10 mouse cellular contexts compared by ENCODE assay signal in the genomic region with DNA sequence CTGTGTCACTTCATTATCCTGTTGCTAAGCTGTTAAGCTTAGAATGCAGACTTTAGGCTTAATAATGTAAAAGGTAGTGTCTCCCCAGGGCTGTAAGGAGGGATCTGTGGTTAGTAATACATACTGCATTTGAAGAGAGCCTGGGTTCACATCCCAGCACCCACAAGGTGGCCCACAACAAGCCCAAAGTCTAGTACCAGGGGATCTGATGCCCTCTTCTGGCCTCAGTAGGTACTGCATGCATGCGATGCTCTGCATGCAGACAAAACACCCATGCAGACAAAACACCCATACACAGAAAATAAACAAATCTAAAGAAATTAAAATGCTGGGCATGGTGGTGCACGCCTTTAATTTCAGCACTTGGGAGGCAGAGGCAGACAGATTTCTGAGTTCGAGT.
DNase-seq lines count a peak whose midpoint lies in the region; ATAC-seq and TF ChIP-seq lines count a peak whose summit lies in the region.
"Had no signal": no experiment of that assay in that cellular context is flagged by ENCODE, and none has a peak within 500 bp of the region (broad histone marks: within the 10 kb centered on the region; RNA-seq: fewer than 3 reads in every experiment).

No protein-coding gene starts in this region.

- no peaks in the 10 kb centered on the region for H3K36me3 ChIP-seq in stomach, postnatal 0 days (ENCODE audit: control insufficient read depth, insufficient read depth, low read length)
- no peaks in the 10 kb centered on the region for H3K36me3 ChIP-seq in forebrain, embryonic 16.5 days (ENCODE audit: control insufficient read depth, insufficient read depth)

- no peaks in the 10 kb centered on the region for H3K27me3 ChIP-seq in stomach, postnatal 0 days (ENCODE audit: control insufficient read depth, insufficient read depth, low read length)
- no peaks in the 10 kb centered on the region for H3K27me3 ChIP-seq in forebrain, embryonic 16.5 days (replicated peaks; ENCODE audit: control insufficient read depth, insufficient read depth, low read length)

- no peak overlapping the region for H3K27ac ChIP-seq in bone marrow, adult 2 months (ENCODE audit: control insufficient read depth, insufficient read depth, low read depth, low read length, poor library complexity)
- no peak overlapping the region for H3K27ac ChIP-seq in stomach, postnatal 0 days (replicated peaks)
- H3K27ac ChIP-seq in forebrain, embryonic 16.5 days (ENCODE audit: low read length) = no peak overlapping the region

- no peak for TF ChIP-seq POLR2A in lung, adult 2 months (IDR thresholded peaks at IDR 0.05; ENCODE audit: borderline replicate concordance, extremely low read depth, low read depth, low read length)
- TF ChIP-seq POLR2A in bone marrow, adult 2 months (IDR thresholded peaks at IDR 0.05; ENCODE audit: borderline replicate concordance, control insufficient read depth, low read depth, low read length) = no peak

- no peak for ATAC-seq in stomach, postnatal 0 days (ENCODE audit: low FRiP score, low TSS enrichment)
- no peak for ATAC-seq in forebrain, embryonic 16.5 days
- ATAC-seq: inflammation-experienced regulatory T-cells, adult 6 months had no signal

- no peak overlapping the region for H3K4me3 ChIP-seq in lung, adult 2 months (replicated peaks; ENCODE audit: extremely low read depth, low read depth, low read length)
- H3K4me3 ChIP-seq in bone marrow, adult 2 months (replicated peaks; ENCODE audit: control insufficient read depth, low read depth, low read length) = no peak overlapping the region
- H3K4me3 ChIP-seq in stomach, postnatal 0 days (ENCODE audit: low read depth, low read length) = no peak overlapping the region
- no peak overlapping the region for H3K4me3 ChIP-seq in forebrain, embryonic 16.5 days (replicated peaks; ENCODE audit: low read length)
- H3K4me3 ChIP-seq: myocyte had no signal

- H3K9ac ChIP-seq in stomach, postnatal 0 days (ENCODE audit: low read length) = no peak overlapping the region
- no peak overlapping the region for H3K9ac ChIP-seq in forebrain, embryonic 16.5 days (replicated peaks; ENCODE audit: low read depth, low read length)

- H3K4me2 ChIP-seq in stomach, postnatal 0 days (replicated peaks; ENCODE audit: low read depth) = no peak overlapping the region
- H3K4me2 ChIP-seq in forebrain, embryonic 16.5 days (ENCODE audit: low read length) = no peak overlapping the region

- no peaks in the 10 kb centered on the region for H3K9me3 ChIP-seq in stomach, postnatal 0 days (ENCODE audit: control insufficient read depth, low read length)
- H3K9me3 ChIP-seq in forebrain, embryonic 16.5 days (ENCODE audit: control insufficient read depth, low read length) = no peaks in the 10 kb centered on the region

- 93% methylated on average over 3 of the region's 3 CpGs for WGBS in lung, adult 2 months
- WGBS in bone marrow, adult 2 months = 87% methylated on average over 3 of the region's 3 CpGs
- WGBS in stomach, postnatal 0 days = 93% methylated on average over 3 of the region's 3 CpGs
- WGBS in forebrain, embryonic 16.5 days = 85% methylated on average over 3 of the region's 3 CpGs

- TF ChIP-seq EP300 in stomach, postnatal 0 days (optimal IDR thresholded peaks at IDR 0.05) = no peak

- H3K4me1 ChIP-seq in lung, adult 2 months (ENCODE audit: control insufficient read depth, insufficient read depth, low read length) = peaks cover 17% of the 10 kb centered on the region
- no peaks in the 10 kb centered on the region for H3K4me1 ChIP-seq in bone marrow, adult 2 months (ENCODE audit: control insufficient read depth, insufficient read depth, low read length)
- no peaks in the 10 kb centered on the region for H3K4me1 ChIP-seq in stomach, postnatal 0 days (replicated peaks; ENCODE audit: control insufficient read depth, insufficient read depth)
- H3K4me1 ChIP-seq in forebrain, embryonic 16.5 days (replicated peaks; ENCODE audit: control insufficient read depth, insufficient read depth, low read length) = no peaks in the 10 kb centered on the region

- DNase-seq in adrenal gland, postnatal 25 days = peak; percentile 12
- no peak for DNase-seq in adrenal gland, adult 18-20 months (ENCODE audit: low spot score in 2 of 2)
- DNase-seq in lung, adult 2 months = peak; percentile 33
- DNase-seq in lung, postnatal 25 days (ENCODE audit: low spot score) = no peak
- no peak for DNase-seq in stomach, postnatal 0 days (ENCODE audit: low spot score)
- DNase-seq in frontal cortex, postnatal 10 days (ENCODE audit: low spot score in 2 of 2) = no peak

- peak; percentile 72 for TF ChIP-seq CTCF in lung, adult 2 months (IDR thresholded peaks at IDR 0.05; ENCODE audit: insufficient read depth, low read length)
- TF ChIP-seq CTCF in bone marrow, adult 2 months (IDR thresholded peaks at IDR 0.05; ENCODE audit: control insufficient read depth, insufficient read depth, low read length) = peak; percentile 62
- peak; percentile 71 for TF ChIP-seq CTCF in stomach, postnatal 0 days (IDR thresholded peaks at IDR 0.05; ENCODE audit: low read depth)

Comparison
In these comparisons a context has a peak if more than half of its experiments do, and no peak if none do; other contexts are left out.
1. DNase-seq: peak in adrenal gland, postnatal 25 days (single experiment) and lung, adult 2 months (single experiment); none in adrenal gland, adult 18-20 months (0 of 2), lung, postnatal 25 days (single experiment), stomach, postnatal 0 days (single experiment) and frontal cortex, postnatal 10 days (0 of 2).
2. Peak in every context shown above with its lines, with median percentiles within 50 percentile points of each other: CTCF ChIP-seq.